Mouse (Mus musculus) forebrain, embryonic 12.5 days (tissue): ENCODE measurements at regions not wholly inside any gene's neighbourhood (a gene's known extent, or its start where the extent isn't known, plus 50 kb on each side); places are given as distances from the start of the nearest gene placed in this dataset.

Source experiments
- ATAC-seq: fragments of 200-750 bp; cut with Nextera tagmentation; 2 replicates; pipeline ENCODE4 v1.8.0; 2017; ENCODE audit warnings: moderate TSS enrichment; ENCODE audit not compliant: low FRiP score
- H3K27ac ChIP-seq: fragments of 300-500 bp; sonication (generic); 2 replicates; pipeline ENCODE4 v1.5.1; 2016; ENCODE audit warnings: mild to moderate bottlenecking
- H3K27me3 ChIP-seq: fragments of 300-500 bp; sonication (generic); 2 replicates; pipeline ENCODE4 v1.6.1; 2016; ENCODE audit warnings: mild to moderate bottlenecking
- H3K36me3 ChIP-seq: fragments of 300-500 bp; sonication (generic); replicated peaks from 2 replicates; pipeline ENCODE4 v1.6.1; 2016; ENCODE audit warnings: mild to moderate bottlenecking
- H3K4me1 ChIP-seq: fragments of 300-500 bp; sonication (generic); 2 replicates; pipeline ENCODE4 v1.6.1; 2016
- H3K4me2 ChIP-seq: fragments of 300-500 bp; sonication (generic); 2 replicates; pipeline ENCODE4 v1.6.1; 2016; ENCODE audit warnings: mild to moderate bottlenecking, moderate library complexity
- H3K4me3 ChIP-seq: fragments of 300-500 bp; sonication (generic); replicated peaks from 2 replicates; pipeline ENCODE4 v1.5.1; 2016; ENCODE audit warnings: mild to moderate bottlenecking
- H3K9ac ChIP-seq: fragments of 300-500 bp; sonication (generic); 2 replicates; pipeline ENCODE4 v1.6.1; 2016; ENCODE audit warnings: mild to moderate bottlenecking
- H3K9me3 ChIP-seq: fragments of 300-500 bp; sonication (generic); 2 replicates; pipeline ENCODE4 v1.6.1; 2016
- WGBS: fragments of 180-500 bp; shearing (Covaris S2); methylation state at CpG from one replicate; pipeline ENCODE4 v1.1.7; 2016; 5-methylcytosine and 5-hydroxymethylcytosine counted together

DNA sequence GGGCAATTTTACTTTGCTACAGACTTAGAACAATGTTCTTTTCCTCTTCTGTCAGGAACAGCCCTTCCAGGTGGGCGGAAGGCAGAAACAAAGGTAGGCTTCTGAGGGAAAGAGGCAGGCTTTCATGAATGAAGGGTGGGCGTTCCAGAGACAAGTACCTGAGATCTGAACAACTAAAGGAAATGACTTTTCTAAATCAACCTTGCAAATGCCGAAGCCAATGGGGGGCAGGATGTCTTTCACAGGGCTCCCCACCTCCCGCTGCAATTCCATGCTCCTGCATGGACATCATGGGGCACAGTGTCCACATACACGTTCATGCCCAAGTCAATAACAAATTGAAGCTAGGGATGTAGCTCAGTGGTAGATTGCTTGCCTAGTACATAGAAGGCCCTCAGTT lies 80.2 kb upstream of the Bach2 start:
- Histone ChIP-seq H3K36me3 (no peaks in the 10 kb centered on the region), H3K27me3 (no peaks in the 10 kb centered on the region; the same call in 1 of the 2 replicates), H3K4me1 (peaks cover 18% of the 10 kb centered on the region), H3K9me3 (no peaks in the 10 kb centered on the region), H3K27ac (no peak overlapping the region), H3K4me3 (no peak overlapping the region), H3K9ac (no peak overlapping the region), H3K4me2 (no peak overlapping the region)
- WGBS, result 43% methylated on average over 5 of the region's 5 CpGs
- no peak for ATAC-seq

DNA sequence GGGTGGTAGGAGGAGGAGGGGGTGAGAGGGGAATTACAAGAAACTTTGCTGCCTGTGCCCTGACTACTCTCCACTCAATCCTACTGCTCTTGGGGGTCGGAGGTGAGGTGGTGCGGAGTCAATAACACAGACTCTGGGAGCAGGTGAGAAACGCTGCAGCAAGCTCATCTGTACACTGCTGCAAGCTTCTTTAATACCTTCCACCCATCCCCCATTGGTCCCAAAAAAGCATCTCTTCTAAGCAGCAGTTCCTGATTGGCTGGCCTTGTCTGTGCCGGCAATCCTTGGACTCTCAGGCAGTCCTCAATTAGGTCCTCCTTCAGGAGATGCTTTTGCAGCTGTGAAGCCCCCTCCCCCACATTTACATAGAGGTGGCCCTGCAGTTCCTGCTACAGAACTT lies 79.7 kb upstream of the Bach2 start:
- no peak for ATAC-seq
- no peak overlapping the region for H3K9ac ChIP-seq
- H3K4me1 ChIP-seq, result peaks cover 18% of the 10 kb centered on the region
- WGBS, result 40% methylated on average over 4 of the region's 4 CpGs
- H3K9me3 ChIP-seq, result no peaks in the 10 kb centered on the region
- H3K36me3 ChIP-seq, result no peaks in the 10 kb centered on the region
- no peak overlapping the region for H3K4me2 ChIP-seq
- no peaks in the 10 kb centered on the region; the same call in 1 of the 2 replicates for H3K27me3 ChIP-seq
- no peak overlapping the region for H3K4me3 ChIP-seq
- no peak overlapping the region for H3K27ac ChIP-seq

DNA sequence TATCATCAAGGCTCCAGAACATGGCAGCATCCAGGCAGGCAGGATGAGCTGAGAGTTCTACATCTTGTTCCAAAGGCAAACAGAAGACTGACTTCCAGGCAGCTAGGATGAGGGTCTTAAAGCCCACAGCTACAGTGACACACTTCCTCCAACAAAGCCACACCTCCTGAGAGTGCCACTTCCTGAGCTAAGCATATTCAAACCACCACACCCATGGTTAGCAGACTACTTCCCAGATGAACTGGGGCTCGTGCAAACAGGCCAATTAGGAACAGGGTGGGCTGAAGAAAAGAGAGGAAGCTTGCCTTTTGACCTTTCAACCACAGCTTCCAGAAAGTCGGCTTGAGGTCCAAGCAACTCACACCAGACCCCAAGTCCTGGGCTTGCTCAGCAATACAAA lies 77.8 kb upstream of the Bach2 start:
- Histone ChIP-seq H3K4me2 (no peak overlapping the region), H3K4me1 (peaks cover 20% of the 10 kb centered on the region), H3K27me3 (peaks cover 4% of the 10 kb centered on the region; the same call in 1 of the 2 replicates), H3K36me3 (no peaks in the 10 kb centered on the region), H3K9ac (no peak overlapping the region), H3K9me3 (no peaks in the 10 kb centered on the region), H3K27ac (no peak overlapping the region), H3K4me3 (no peak overlapping the region)
- ATAC-seq, result no peak
- WGBS, result 49% methylated on average over 2 of the region's 2 CpGs

DNA sequence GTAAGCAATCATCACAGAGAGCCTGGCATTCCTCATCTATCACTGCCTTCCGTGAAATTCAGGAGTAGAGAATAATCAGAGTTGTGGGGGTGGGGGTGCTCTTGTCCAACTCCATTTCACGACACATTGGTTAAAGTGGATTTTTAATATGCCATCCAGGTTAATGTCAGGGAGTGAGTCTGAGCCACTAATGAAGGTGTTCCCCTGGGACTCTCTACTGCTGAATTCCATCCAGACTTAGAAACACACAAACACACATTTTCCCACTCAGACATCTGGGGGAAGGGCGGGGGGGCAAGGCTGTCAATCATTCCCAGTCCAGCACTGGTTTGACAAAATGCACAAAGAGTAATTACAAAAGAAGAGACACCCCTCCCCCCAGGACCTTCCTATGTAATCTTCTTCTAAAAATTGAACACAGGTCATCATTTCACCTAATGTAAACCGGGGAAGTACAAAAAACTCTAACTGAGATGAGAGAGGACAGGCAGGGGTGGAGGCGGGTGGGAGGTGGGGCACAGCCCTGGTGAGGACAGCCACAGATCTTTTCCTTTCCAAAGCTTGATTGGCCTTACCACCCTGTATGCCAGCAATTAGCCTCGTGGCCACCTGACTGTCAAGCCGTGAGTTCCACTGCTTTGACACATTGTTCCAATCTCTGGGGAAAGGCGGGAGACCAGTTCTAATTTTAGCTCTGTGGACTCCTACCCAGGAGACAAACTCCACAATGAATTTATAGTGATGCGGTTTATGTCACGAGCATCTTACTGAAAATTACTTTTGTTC lies 76.5 kb upstream of the Bach2 start:
- Histone ChIP-seq H3K4me1 (peaks cover 30% of the 10 kb centered on the region), H3K36me3 (no peaks in the 10 kb centered on the region), H3K4me3 (no peak overlapping the region), H3K9me3 (no peaks in the 10 kb centered on the region), H3K27me3 (peaks cover 11% of the 10 kb centered on the region; the same call in 1 of the 2 replicates), H3K9ac (no peak overlapping the region), H3K27ac (peak overlapping the region; percentile 57; the same call in 1 of the 2 replicates), H3K4me2 (no peak overlapping the region)
- WGBS, result 34% methylated on average over 10 of the region's 10 CpGs
- ATAC-seq, result peak; percentile 57

DNA sequence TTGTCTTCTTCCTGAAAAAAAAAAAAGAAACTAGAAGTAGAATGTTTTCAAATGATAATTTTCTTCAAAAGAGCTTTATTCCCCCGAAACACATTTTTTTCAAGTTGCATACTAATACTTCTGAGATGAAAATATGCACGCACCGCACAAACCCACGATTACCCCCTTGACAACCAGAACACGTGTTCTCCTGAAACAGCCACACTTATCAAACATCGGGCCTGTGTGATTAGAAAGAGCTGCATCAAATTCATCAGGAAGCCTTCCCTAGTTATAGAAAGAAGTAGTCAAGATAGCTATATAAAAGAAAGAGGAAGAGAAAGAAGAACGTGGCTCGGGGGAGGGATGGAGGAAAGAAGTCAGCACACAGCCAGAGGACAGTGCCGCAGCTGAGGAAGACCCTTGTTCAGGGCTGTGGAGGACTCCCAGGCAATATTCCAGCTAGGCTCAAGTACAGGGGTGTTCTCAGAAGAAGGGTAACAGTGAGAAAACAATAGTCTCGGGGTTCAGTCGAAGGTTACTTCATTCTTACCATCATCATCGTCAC lies 75.8 kb upstream of the Bach2 start:
- WGBS, result 89% methylated on average over 12 of the region's 12 CpGs
- ATAC-seq, result no peak
- H3K4me1 ChIP-seq, result peaks cover 34% of the 10 kb centered on the region

DNA sequence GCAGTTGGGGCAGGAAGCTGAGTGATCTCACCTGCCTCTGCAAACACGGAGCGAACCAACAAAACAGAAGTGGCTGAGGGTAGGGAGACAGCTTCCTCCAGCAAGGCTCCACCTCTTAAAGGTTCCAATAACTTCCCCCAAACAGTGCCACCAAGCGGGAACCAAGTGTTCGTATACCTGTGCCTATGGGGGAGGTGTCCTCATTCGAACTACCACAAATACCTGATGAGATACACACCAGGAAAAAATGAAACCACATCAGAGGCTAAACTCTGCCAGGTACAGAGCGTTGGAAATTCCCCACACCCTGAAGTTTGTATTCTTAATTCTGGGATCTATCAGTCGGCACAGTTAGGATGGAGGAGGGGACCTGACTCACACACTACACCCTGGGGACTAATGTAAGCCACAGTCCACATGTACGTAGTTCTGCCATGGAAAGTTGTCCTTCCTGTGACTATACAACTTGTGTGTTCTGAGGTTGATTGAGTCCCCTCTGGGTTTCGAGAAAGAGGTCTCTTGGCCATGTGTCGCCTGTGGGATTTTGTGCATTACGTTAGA lies 74.4 kb upstream of the Bach2 start:
- H3K9me3 ChIP-seq, result no peaks in the 10 kb centered on the region
- H3K9ac ChIP-seq, result no peak overlapping the region
- no peak overlapping the region for H3K27ac ChIP-seq
- H3K4me3 ChIP-seq, result no peak overlapping the region
- H3K4me1 ChIP-seq, result peaks cover 28% of the 10 kb centered on the region
- no peak overlapping the region for H3K4me2 ChIP-seq
- no peak for ATAC-seq
- 89% methylated on average over 11 of the region's 11 CpGs for WGBS
- peaks cover 11% of the 10 kb centered on the region; the same call in 1 of the 2 replicates for H3K27me3 ChIP-seq
- H3K36me3 ChIP-seq, result no peaks in the 10 kb centered on the region

More for the DNA sequence above, 75.8 kb upstream of the Bach2 start:
- Histone ChIP-seq H3K27me3 (peaks cover 11% of the 10 kb centered on the region; the same call in 1 of the 2 replicates), H3K36me3 (no peaks in the 10 kb centered on the region), H3K27ac (no peak overlapping the region), H3K4me2 (no peak overlapping the region), H3K4me3 (no peak overlapping the region), H3K9ac (no peak overlapping the region), H3K9me3 (no peaks in the 10 kb centered on the region)

- Histone ChIP-seq H3K9me3 (no peaks in the 10 kb centered on the region), H3K4me3 (no peak overlapping the region), H3K4me1 (peaks cover 28% of the 10 kb centered on the region), H3K36me3 (no peaks in the 10 kb centered on the region), H3K27me3 (0 out of 2 replicates have a peak, but pooled peaks cover 11% of the 10 kb centered on the region), H3K9ac (no peak overlapping the region), H3K4me2 (no peak overlapping the region), H3K27ac (no peak overlapping the region)
- 82% methylated on average over 11 of the region's 11 CpGs for WGBS
- ATAC-seq, result no peak
Observed at GRCm38 (mm10) chr4:32164736-32165241, 73.8 kb upstream of the Bach2 start.

DNA sequence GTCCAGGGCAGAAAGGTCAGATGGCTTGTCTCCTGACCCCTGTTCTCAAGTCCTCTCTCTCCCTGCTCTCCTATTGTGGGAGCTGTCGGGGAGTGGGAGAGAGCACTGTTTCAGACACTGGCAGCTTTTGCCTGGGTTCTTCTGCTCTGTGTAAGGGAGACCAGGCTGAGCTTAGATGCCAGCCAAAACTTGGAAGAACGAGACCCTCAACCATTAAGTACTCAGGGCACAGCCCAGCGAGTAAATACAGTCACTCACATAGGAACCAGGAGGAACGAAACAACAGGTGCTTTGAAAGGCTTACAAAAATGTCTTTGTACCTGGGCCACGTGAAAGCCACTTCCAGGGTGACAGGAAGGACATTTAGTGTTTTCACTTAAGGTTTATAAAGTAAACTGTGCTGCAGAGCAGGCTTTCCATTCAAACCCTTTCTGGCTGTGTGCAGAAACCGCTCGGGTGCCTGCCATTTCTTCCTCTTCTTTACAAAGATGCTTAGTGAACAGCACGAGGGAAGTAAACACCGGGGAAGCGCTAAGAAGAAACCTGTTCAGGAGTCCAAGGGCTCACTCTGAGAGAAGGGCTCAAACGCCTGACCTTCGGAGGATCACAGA lies 72.6 kb upstream of the Bach2 start:
- H3K4me1 ChIP-seq, result peaks cover 28% of the 10 kb centered on the region
- ATAC-seq, result no peak
- WGBS, result 46% methylated on average over 12 of the region's 12 CpGs

DNA sequence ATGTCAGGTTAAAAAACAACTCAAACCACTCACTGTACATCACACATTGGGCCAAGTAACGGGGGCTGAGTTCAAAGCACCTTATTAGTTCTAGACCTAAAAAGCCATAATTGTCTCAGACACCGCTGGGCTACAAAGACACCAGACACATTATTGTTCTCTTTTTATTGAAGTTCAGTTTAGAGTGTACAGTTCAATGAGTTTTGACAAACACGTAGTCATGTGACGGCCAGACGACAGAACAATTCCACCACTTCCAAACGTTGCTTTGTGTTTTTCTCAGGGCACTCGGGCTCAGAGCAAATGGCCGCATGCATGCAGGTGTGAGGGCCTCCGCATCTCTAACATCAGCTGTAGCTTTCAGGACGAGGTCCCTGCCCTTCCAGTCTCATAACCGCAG lies 71.5 kb upstream of the Bach2 start:
- H3K4me2 ChIP-seq, result no peak overlapping the region
- no peaks in the 10 kb centered on the region for H3K36me3 ChIP-seq
- H3K9me3 ChIP-seq, result no peaks in the 10 kb centered on the region
- ATAC-seq, result no peak
- no peak overlapping the region for H3K4me3 ChIP-seq
- peaks cover 19% of the 10 kb centered on the region for H3K4me1 ChIP-seq
- H3K27me3 ChIP-seq, result 0 out of 2 replicates have a peak, but pooled peaks cover 11% of the 10 kb centered on the region
- H3K9ac ChIP-seq, result no peak overlapping the region
- no peak overlapping the region for H3K27ac ChIP-seq
- WGBS, result 31% methylated on average over 11 of the region's 11 CpGs

More for the DNA sequence above, 72.6 kb upstream of the Bach2 start:
- no peaks in the 10 kb centered on the region for H3K36me3 ChIP-seq
- 0 out of 2 replicates have a peak, but pooled peaks cover 11% of the 10 kb centered on the region for H3K27me3 ChIP-seq
- no peak overlapping the region for H3K4me3 ChIP-seq
- H3K9ac ChIP-seq, result no peak overlapping the region
- H3K27ac ChIP-seq, result 0 out of 2 replicates have a peak overlapping the region, but pooled peaks have one; percentile 13
- no peaks in the 10 kb centered on the region for H3K9me3 ChIP-seq
- no peak overlapping the region for H3K4me2 ChIP-seq

DNA sequence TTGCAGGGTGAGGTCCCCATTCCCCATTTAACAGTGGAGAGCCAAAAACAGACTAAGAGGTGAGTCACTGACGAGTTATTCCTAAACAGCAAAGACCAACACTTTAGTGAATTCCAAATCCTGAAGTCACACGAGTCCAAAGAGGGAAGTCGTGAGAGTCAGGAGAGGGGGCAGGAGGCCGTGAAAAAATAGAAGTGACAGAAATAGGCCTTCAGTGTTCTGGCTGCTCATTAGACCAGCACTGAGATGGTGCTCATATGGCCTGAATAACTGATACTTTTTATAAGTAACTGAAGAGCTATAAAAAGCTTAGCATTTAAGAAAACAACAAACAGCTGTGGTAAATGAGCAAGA lies 68.5 kb upstream of the Bach2 start:
- no peak overlapping the region for H3K27ac ChIP-seq
- H3K4me3 ChIP-seq, result no peak overlapping the region
- H3K9me3 ChIP-seq, result no peaks in the 10 kb centered on the region
- H3K9ac ChIP-seq, result no peak overlapping the region
- 61% methylated on average over 4 of the region's 4 CpGs for WGBS
- H3K4me1 ChIP-seq, result peaks cover 17% of the 10 kb centered on the region; the same call in 1 of the 2 replicates
- ATAC-seq, result no peak
- 0 out of 2 replicates have a peak, but pooled peaks cover 11% of the 10 kb centered on the region for H3K27me3 ChIP-seq
- no peaks in the 10 kb centered on the region for H3K36me3 ChIP-seq
- H3K4me2 ChIP-seq, result no peak overlapping the region

DNA sequence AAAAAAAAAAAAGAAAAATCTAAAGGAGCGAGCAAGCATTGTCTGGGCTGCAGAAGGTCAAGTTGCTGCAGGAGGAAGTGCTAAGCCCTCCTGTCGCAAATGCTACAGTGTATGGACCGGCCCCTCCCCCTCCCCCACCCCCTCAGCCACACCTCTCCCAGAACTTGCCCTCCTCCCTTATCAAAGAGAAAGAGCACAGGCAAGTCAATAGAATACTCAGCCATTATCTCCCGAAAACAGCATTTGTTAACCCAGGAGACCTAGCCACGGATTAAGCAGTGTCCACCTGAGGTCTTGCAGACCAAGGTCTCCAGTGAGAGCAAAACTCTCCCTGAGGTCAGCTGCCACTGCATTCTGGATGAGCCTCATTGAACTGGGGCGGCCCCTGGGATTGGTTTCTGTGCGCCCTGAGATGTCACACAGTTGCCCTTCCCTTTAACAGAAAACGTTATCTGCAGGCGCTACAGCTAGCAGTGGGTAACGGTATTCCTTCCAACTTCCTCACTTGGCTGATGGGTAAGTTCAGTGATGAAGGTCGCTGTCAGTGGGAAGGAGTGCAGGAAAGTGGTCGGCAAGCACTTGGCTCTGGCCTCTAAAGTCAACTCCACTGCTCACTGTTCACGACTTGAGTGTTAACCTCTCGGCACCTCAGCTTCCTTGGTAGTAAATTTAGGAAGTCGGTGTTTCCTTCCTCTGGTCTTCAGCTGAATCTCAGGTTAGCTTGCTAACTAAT lies 68.0 kb upstream of the Bach2 start:
- H3K27ac ChIP-seq, result no peak overlapping the region
- H3K9me3 ChIP-seq, result no peaks in the 10 kb centered on the region
- ATAC-seq, result no peak
- no peak overlapping the region for H3K4me3 ChIP-seq
- 71% methylated on average over 15 of the region's 15 CpGs for WGBS
- no peaks in the 10 kb centered on the region for H3K36me3 ChIP-seq
- no peak overlapping the region for H3K9ac ChIP-seq
- peaks cover 22% of the 10 kb centered on the region for H3K4me1 ChIP-seq
- H3K4me2 ChIP-seq, result no peak overlapping the region
- H3K27me3 ChIP-seq, result 0 out of 2 replicates have a peak, but pooled peaks cover 9% of the 10 kb centered on the region
